Mouse (Mus musculus) stomach, embryonic 14.5 days (tissue): Measurements from ENCODE around the gene Cpm. TPM values are rescaled to one million over a fixed set of nuclear protein-coding genes. Genes with fewer than 3 reads are reported as not detected.
"Not testable (repeated sequence)": the region's sequence is repeated elsewhere in the genome, so short reads cannot be mapped to it uniquely, and the experiment has no call there.

Experiments
- ATAC-seq: fragments of 200-750 bp; cut with Nextera tagmentation; 2 replicates; pipeline ENCODE4 v1.8.0; 2017; ENCODE audit warnings: low read depth, moderate TSS enrichment; ENCODE audit not compliant: insufficient number of reproducible peaks, insufficient read depth, low FRiP score
- H3K27ac ChIP-seq: fragments of 300-500 bp; sonication (generic); 2 replicates; pipeline ENCODE4 v1.5.1; 2014; ENCODE audit warnings: mild to moderate bottlenecking, low read length, moderate library complexity, mixed read lengths
- H3K27me3 ChIP-seq: fragments of 300-500 bp; sonication (generic); 2 replicates; pipeline ENCODE4 v1.6.1; 2014; ENCODE audit warnings: low read length, control low read depth, mixed read lengths; ENCODE audit not compliant: control insufficient read depth, insufficient read depth
- H3K36me3 ChIP-seq: fragments of 300-500 bp; sonication (generic); 2 replicates; pipeline ENCODE4 v1.6.1; 2014; ENCODE audit warnings: mild to moderate bottlenecking, control low read depth, low read length, moderate library complexity, mixed read lengths; ENCODE audit not compliant: control insufficient read depth, insufficient read depth
- H3K4me1 ChIP-seq: fragments of 300-500 bp; sonication (generic); 2 replicates; pipeline ENCODE4 v1.6.1; 2014; ENCODE audit warnings: low read length, control low read depth, mixed read lengths; ENCODE audit not compliant: control insufficient read depth, insufficient read depth
- H3K4me2 ChIP-seq: fragments of 300-500 bp; sonication (generic); replicated peaks from 2 replicates; pipeline ENCODE4 v1.6.1; 2014; ENCODE audit warnings: low read depth, low read length, control low read depth
- H3K4me3 ChIP-seq: fragments of 300-500 bp; sonication (generic); 2 replicates; pipeline ENCODE4 v1.5.1; 2014; ENCODE audit warnings: low read depth, low read length, control low read depth
- H3K9ac ChIP-seq: fragments of 300-500 bp; sonication (generic); replicated peaks from 2 replicates; pipeline ENCODE4 v1.6.1; 2014; ENCODE audit warnings: low read depth, mild to moderate bottlenecking, control low read depth, low read length, moderate library complexity, mixed read lengths
- H3K9me3 ChIP-seq: fragments of 300-500 bp; sonication (generic); 2 replicates; pipeline ENCODE4 v1.6.1; 2016; ENCODE audit warnings: low read depth, low read length, control low read depth; ENCODE audit not compliant: control insufficient read depth
- WGBS: fragments of 180-500 bp; shearing (Covaris S2); extraction: QIAGEN DNeasy Blood & Tissue Kit; methylation state at CpG from one replicate; pipeline ENCODE4 v1.1.7; 2014; 5-methylcytosine and 5-hydroxymethylcytosine counted together
- polyA plus RNA-seq: library from polyadenylated mRNA; unstranded; fragments of >200 nt; fragmentation: Nextera tagmentation; extraction: Ambion mirVana; gene quantifications from 2 replicates; pipeline ENCODE4 v1.2.1, GENCODE M21; 2014

Cpm gene
- polyA plus RNA-seq, 1 experiment from 2014 or later: 95.8 TPM

DNA sequence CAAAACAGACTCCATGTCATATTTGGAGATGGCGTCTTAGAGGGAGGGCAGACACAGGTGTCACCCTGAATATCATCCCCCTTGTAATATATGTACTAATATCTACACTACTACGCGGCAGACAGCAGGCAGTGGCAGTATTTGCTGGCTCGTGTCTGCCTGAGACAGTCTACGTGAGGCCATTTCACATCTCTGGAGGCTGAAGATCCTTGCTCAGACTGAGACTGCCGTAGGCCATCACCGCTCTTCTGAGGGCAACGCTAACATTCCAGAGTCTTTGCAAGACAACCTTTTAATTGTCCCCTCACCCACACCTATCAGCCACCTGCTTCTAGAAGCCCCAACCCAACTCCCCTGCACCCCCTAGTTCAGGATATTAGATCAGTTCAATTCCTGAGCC, 84.2 kb downstream of the Cpm start:
- no peaks in the 10 kb centered on the region for H3K27me3 ChIP-seq
- WGBS: 89% methylated on average over 8 of the region's 8 CpGs
- no peak overlapping the region for H3K4me2 ChIP-seq
- H3K9me3 ChIP-seq: no peaks in the 10 kb centered on the region
- ATAC-seq: no peak
- no peak overlapping the region for H3K4me3 ChIP-seq
- peaks cover 4% of the 10 kb centered on the region; the same call in 1 of the 2 replicates for H3K36me3 ChIP-seq
- no peak overlapping the region for H3K27ac ChIP-seq
- H3K4me1 ChIP-seq: peaks cover 4% of the 10 kb centered on the region; the same call in 1 of the 2 replicates
- H3K9ac ChIP-seq: no peak overlapping the region

DNA sequence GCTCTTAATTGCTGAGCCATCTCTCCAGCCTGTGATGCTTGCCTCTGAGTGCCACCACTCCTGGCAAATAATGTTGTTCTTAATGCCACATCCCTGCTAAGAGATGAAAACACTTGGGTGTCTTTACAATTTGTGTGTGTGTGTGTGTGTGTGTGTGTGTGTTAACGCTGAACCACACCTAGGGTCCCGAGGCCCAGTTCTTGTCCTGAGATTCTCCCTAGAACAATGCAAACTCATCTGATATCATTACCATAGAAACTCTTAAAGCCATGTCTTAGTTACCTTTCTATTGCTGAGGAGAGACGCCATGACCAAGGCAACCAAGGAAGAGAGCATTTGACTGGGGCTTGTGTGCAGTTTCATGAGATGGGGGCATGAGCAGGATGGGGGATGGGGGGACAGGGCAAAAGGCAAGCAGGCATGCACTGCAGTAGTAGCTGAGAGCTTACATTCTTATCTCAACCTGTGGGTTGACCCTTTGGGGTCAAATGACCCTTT, 84.8 kb downstream of the Cpm start:
- no peak overlapping the region for H3K27ac ChIP-seq
- 73% methylated on average over 3 of the region's 3 CpGs for WGBS
- no peaks in the 10 kb centered on the region for H3K27me3 ChIP-seq
- no peak overlapping the region for H3K4me3 ChIP-seq
- no peaks in the 10 kb centered on the region for H3K4me1 ChIP-seq
- no peak overlapping the region for H3K4me2 ChIP-seq
- no peaks in the 10 kb centered on the region for H3K9me3 ChIP-seq
- no peaks in the 10 kb centered on the region for H3K36me3 ChIP-seq
- ATAC-seq: no peak
- H3K9ac ChIP-seq: no peak overlapping the region

DNA sequence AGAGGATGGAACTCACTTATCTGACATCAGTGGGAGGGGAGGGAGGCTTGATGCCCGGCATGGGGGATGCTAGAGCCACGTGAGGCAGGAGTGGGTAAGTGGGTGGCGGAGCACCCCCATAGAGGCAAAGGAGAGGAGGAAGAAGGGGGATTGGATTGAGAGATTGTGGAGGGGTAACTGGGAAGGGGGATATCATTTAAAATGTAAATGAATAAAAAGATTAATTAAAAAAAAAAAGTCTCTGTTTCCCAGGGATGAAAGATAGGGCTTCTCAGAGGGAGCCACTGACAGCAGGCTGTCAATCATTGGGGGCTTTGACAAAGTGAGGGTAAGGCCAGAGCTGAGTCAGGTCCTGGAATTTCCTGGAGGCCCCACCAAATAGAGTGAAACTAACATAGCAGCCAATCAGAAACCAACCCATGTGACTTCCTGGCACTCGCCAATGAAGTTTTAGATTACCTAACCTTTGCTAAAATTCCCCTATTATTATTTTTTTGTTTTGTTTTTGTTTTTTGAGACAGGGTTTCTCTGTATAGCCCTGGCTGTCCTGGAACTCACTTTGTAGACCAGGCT, 85.7 kb downstream of the Cpm start:
- Histone ChIP-seq H3K4me2 (no peak overlapping the region), H3K27ac (no peak overlapping the region), H3K9ac (no peak overlapping the region), H3K9me3 (no peaks in the 10 kb centered on the region), H3K36me3 (no peaks in the 10 kb centered on the region), H3K4me3 (no peak overlapping the region), H3K4me1 (no peaks in the 10 kb centered on the region), H3K27me3 (no peaks in the 10 kb centered on the region)
- ATAC-seq: no peak
- 69% methylated on average over 4 of the region's 4 CpGs for WGBS

GRCm38 (mm10) chr10:117715654-117716053, 86.4 kb downstream of the Cpm start:
- H3K4me1 ChIP-seq, H3K4me2 ChIP-seq, H3K9me3 ChIP-seq, H3K27ac ChIP-seq, ATAC-seq, H3K4me3 ChIP-seq, H3K27me3 ChIP-seq, H3K9ac ChIP-seq, H3K36me3 ChIP-seq: not testable (repeated sequence)
- 92% methylated on average over 1 of the region's 1 CpGs for WGBS

GRCm38 (mm10) chr10:117716686-117717085, 87.4 kb downstream of the Cpm start:
- no peak overlapping the region for H3K27ac ChIP-seq
- H3K36me3 ChIP-seq: no peaks in the 10 kb centered on the region
- H3K4me2 ChIP-seq: no peak overlapping the region
- H3K9ac ChIP-seq: no peak overlapping the region
- 88% methylated on average over 3 of the region's 3 CpGs for WGBS
- no peak overlapping the region for H3K4me3 ChIP-seq
- no peaks in the 10 kb centered on the region for H3K9me3 ChIP-seq
- ATAC-seq: no peak
- H3K27me3 ChIP-seq: no peaks in the 10 kb centered on the region
- no peaks in the 10 kb centered on the region for H3K4me1 ChIP-seq

- Histone ChIP-seq H3K4me3 (no peak overlapping the region), H3K36me3 (no peaks in the 10 kb centered on the region), H3K9ac (no peak overlapping the region), H3K9me3 (no peaks in the 10 kb centered on the region), H3K27ac (no peak overlapping the region), H3K27me3 (no peaks in the 10 kb centered on the region), H3K4me2 (no peak overlapping the region), H3K4me1 (no peaks in the 10 kb centered on the region)
- ATAC-seq: no peak; the same call in 1 of the 2 replicates
- 2% methylated on average over 4 of the region's 4 CpGs for WGBS
Observed at GRCm38 (mm10) chr10:117717583-117717982, 88.3 kb downstream of the Cpm start.

DNA sequence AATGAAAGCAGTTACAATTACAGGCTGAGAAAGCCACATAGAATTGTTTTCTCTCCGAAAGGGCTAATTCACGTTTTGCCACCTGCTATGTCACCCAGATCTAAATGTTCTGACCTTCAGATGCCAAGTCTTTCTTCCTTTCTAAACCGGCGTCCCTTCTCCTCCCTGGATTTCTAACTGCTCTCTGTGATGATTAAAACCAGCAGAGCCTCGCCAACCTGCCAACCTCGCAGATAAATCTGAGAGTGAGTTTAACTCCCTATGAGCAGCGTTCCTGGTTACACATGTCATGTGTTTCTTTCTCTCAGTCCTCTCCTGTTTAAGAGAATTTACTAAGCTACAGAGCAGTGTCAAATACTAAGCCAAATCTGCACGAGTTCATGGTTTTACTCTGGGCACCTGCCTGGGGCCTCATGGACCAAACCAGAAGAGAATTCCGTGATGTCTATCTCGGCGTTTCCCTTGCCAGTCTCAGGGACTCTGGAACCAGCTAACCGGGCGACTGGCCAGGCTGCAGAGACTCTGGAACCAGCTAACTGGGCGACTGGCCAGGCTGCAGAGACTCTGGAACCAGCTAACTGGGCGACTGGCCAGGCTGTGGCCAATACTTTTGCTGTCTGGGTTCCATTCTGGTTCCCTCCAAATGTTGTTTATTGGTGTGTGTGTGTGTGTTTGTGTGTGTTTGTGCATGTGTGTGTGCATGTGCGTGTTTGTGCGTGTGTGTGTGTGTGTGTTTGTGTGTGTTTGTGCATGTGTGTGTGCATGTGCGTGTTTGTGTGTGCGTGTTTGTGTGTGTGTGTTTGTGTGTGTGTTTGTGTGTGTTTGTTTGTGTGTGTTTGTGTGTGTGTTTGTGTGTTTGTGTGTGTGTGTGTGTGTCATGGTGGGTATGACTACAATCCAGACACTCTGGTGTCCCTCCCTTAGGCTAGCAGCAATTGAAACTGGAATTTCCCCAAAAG, 89.1 kb downstream of the Cpm start:
- no peak for ATAC-seq
- H3K27ac ChIP-seq: no peak overlapping the region

DNA sequence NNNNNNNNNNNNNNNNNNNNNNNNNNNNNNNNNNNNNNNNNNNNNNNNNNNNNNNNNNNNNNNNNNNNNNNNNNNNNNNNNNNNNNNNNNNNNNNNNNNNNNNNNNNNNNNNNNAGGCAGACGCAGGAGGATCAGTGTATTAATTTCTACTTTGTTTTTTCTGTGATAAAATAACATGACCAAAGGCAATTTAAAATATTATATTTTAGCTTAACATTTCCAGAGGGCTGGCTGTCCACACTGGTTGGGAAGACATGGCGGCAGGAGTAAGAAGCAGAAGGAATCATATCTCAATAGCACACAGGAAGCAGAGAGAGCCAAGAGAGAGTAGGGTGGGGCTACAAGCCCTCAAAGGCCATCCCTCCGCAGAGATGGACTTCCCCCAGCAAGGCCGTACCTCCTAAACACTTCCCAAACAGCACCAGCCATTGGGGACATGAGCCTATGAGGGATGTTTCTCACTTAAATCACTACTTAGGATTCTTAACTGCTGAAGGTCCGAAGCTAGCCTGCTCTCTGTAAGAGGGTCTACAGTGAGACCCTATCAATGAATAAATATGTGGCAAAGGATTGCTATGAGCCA, 94.9 kb downstream of the Cpm start:
- Histone ChIP-seq H3K9ac (no peak overlapping the region), H3K36me3 (no peaks in the 10 kb centered on the region), H3K27me3 (no peaks in the 10 kb centered on the region), H3K9me3 (no peaks in the 10 kb centered on the region), H3K4me1 (no peaks in the 10 kb centered on the region), H3K27ac (no peak overlapping the region), H3K4me2 (no peak overlapping the region), H3K4me3 (no peak overlapping the region)
- no peak for ATAC-seq
- 71% methylated on average over 5 of the region's 5 CpGs for WGBS

More for the DNA sequence above, 89.1 kb downstream of the Cpm start:
- Histone ChIP-seq H3K4me1 (no peaks in the 10 kb centered on the region), H3K9me3 (no peaks in the 10 kb centered on the region), H3K4me2 (no peak overlapping the region), H3K4me3 (no peak overlapping the region), H3K9ac (no peak overlapping the region), H3K36me3 (no peaks in the 10 kb centered on the region), H3K27me3 (no peaks in the 10 kb centered on the region)
- WGBS: 56% methylated on average over 19 of the region's 19 CpGs
